Mouse (Mus musculus): Measurements from ENCODE around the gene Mcemp1.

Mcemp1 gene

DNA sequence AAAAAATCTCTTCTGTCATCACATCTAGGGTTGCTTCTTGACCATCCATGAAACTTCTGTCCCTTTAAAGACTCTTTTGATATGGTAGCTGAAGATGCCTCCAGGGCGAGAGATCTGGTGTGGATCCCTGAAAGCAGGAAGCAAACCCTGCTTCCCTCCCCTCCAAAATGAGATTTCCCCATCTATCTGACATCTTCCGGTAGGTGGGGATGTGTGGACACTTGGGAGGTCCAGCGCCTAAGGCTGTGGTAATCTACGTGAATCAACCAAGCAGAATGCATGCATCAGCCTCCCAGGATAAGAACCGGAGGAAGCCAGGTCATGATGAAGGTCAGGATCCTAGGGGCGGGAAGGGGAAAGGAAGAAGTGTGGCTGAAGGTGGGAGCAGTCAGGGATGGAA is at the start of gene Mcemp1:
Mcemp1 (plus strand) TSS at position 248 of the 400 bp plus-strand sequence.
- DNase-seq (ENCODE audit: low spot score): no peak

GRCm38 (mm10) chr8:3621199-3621970 is 44.2 kb upstream of the Mcemp1 start, which contains the start of the genes Xab2 and Pet100:
Xab2 (minus strand) TSS chr8:3621316.
Pet100 (plus strand) TSS chr8:3621548.
- DNase-seq (ENCODE audit: low spot score): peak; percentile 99

DNA sequence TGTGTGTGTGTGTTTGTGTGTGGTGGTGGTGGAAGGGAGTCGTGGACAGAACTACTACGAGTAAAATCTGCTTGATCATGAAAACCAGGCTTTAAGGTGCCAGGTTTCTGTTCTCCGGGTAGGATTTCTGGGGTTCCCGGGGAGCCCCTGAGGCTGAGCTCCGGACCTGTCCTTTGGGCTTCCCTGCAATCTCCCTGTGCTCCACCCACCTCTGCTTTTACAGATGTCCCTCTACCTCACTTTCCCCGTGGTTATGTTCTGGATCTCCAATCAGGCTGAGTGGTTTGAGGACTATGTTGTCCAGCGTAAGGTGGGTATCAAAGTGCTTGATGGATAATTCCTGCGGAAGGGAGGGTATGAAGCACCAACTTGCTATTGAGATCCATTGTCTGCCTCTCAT is 43.4 kb upstream of the Mcemp1 start:
- no peak for DNase-seq (ENCODE audit: low spot score)

GRCm38 (mm10) chr8:3625445-3625844 is 40.1 kb upstream of the Mcemp1 start, which contains the start of gene Pcp2:
Pcp2 (minus strand) TSS chr8:3625545.
- DNase-seq (ENCODE audit: low spot score): no peak

GRCm38 (mm10) chr8:3626971-3627370 is 38.6 kb upstream of the Mcemp1 start:
- no peak for DNase-seq (ENCODE audit: low spot score)

DNA sequence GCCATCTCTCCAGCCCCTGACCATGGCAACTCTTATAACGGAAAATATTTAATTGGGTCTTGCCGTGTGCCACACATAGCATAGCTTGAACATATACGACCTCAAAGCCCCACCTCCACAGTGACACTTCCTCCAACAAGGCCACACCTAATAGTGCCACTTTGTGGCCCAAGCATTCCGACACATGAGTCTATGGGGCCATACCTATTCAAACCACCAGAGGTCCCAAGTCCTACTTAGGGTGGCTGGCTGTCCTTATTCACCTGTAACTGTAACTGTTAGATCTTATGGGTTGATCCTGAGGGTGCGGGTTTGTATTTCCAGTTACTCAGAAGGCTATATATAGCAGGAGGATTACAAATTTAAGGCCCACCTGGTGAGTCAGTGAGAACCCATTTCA is 37.5 kb upstream of the Mcemp1 start:
- no peak for DNase-seq (ENCODE audit: low spot score)

DNA sequence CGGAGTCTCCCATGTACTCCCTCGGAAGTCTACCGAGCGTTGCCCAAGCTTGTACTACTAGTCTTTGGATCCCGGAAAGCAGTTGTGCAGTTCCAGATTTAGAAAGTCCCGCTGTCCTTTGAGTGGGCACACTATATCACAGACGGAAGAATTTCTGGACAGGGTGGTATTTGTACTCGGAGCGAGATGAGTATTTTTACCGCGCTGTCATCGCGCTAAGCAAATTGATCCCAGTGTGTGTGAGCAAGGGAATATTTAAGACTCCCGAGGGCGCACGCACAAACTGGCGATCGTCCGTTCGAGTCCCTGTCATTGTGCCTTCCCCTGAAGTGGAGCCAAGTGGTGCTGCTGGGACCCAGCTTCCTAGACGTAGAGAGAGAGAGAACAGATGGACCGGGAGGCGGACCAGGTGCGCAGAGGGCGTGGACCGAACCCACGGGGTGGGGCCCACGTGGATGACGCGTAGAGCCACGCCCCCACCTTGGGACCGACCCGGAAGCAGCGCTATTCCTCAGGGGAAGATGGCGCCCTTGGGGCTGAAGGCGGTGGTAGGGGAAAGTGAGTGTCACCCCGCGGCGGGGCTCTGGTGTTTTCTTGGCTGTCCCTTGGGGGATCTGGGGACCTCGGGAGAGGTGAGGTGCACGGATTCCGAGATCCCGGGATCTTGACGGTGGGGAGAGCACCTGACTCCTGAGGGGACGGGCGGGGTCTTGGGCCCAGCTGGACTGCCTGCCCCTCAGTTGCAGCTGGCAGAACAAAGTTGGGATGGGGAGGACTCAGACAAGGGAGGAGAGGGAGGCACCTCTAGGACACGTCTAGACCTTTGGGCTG is 34.7 kb upstream of the Mcemp1 start, which contains the start of gene Stxbp2:
Stxbp2 (plus strand) TSS at position 309 of the 831 bp plus-strand sequence.
- DNase-seq (ENCODE audit: low spot score): peak; percentile 69

- DNase-seq (ENCODE audit: low spot score): no peak
These were observed 34.1 kb upstream of the Mcemp1 start for GRCm38 (mm10) chr8:3631478-3631875.

DNA sequence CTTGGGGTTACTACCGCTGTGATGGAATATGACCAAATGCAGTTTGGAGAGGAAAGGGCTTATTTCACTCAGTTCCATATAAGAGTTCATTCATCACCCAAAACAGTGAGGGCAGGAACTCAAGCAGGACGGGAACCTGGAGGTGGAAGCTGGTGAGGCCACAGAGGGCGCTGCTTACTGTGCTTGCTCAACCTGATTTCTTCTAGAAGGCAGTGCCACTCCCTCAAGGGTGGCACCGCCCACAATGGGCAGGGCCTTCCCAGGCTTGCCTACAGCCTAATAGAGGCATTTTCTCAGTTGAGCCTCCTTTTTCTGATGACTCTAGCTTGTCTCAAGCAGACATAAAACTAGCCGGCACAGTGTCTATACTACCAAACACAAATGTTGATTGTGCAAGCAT is 19.8 kb upstream of the Mcemp1 start:
- peak; percentile 26 for DNase-seq (ENCODE audit: low spot score)

DNA sequence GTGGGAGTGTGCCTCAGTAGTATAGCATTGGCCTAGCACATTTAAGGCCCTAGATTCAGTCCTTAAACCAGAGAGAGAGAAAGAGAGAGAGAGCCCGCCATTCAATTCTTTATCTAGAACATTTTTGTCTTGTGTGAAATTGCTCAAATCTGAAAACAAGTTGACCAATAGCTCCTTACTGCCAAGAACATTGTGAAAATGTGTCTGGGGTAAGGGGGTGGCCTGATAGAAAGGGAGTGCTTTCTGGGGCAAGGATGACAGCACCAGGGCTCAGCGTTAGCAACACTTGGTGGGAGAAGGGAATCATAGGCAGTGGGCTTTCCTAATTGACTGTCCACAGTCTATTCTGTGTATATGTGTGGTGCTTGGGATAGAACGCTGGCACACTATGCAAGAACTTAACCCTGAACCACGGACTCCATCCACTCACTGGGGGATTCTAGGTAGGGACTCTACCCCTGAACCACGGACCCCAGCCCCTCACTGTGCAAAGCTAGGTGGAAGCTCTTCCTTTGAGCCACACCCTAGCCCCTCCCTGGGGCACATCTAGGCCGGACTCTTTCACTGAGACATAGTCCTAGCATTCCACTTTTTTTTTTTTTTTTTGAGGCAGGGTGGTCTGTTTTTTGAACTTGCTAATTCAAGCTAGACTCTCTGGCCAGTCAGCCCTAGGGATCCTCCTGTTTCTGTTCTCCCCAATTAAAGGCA is 18.6 kb upstream of the Mcemp1 start:
- no peak for DNase-seq (ENCODE audit: low spot score)

- DNase-seq (ENCODE audit: low spot score): no peak
These were observed 18.0 kb upstream of the Mcemp1 start for GRCm38 (mm10) chr8:3647561-3647960.

GRCm38 (mm10) chr8:3648268-3648667 is 17.3 kb upstream of the Mcemp1 start:
- DNase-seq (ENCODE audit: low spot score): no peak

DNA sequence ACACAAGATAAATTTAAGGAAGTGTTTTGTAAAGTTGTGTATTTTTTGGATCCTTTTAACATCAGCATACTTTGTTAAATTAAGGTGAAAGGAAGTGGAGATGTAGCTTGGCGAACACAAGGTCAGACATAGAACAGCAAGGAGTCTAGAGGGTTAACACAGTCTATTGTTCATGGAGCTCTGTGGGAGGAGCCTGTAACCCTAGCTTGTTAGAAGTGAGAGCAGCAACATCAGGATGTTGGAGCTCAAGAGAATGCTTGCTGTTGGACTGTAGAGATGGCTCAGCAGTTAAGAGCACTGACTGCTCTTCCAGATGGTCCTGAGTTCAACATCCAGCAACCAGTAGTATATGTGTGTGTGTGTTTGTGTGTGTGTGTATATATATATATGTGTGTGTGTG is 16.6 kb upstream of the Mcemp1 start:
- DNase-seq (ENCODE audit: low spot score): no peak

DNA sequence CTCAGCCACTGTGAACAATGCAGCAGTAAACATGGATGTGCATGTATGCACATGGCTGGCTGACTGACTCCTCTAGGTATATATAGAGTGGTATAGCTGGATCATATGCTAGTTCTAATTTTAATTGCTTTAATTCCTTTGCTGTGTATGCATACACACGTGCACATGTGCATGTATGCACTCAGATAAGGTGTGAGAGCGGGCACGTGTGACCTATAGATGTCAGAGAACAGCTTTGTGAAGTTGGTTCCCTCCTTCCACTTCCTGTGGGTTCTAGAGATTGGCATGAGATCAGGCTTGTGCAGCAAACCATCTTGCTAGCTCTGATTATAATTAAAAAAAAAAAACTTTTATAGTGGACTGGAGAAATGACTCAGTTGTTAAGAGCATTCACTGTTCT is 12.7 kb upstream of the Mcemp1 start:
- no peak for DNase-seq (ENCODE audit: low spot score)

DNA sequence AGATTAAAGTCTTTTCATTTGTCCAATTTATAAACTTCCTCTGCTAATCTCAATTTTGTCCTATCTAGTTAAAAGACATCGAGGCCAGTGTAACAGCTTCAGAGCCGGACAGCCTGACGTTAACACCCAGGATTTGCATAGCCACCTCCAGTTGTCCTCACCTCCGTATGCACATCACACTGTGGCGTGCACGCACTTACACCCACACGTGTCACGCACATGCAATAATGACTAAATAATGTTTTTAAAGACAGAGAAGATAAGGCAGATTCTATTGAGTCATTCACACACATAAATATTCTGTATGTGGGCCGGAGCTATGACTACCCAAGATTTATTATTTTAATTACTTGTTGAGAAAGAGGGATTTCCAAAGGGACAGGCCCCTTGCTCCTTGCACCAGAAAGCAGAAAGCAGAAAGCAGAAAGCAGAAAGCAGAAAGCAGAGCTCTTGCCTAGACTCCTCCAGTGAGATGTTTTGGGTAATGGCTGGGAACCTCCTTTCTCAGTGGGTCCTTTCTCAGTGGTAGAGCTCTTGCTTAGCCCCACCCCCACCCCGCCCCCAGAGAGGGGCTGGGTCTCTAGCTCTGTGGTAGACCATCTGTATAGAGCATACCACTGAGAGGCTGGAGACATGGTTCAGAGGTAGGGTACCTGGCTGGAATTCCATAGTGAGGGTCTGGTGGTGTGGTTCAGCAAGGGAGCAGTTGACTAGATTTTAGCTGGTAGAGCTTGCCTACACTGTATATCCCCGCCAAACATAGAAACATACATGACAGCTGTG is 10.6 kb upstream of the Mcemp1 start:
- no peak for DNase-seq (ENCODE audit: low spot score)

- no peak for DNase-seq (ENCODE audit: low spot score)
These were observed 10.0 kb upstream of the Mcemp1 start, which contains the start of gene Retn for GRCm38 (mm10) chr8:3655526-3655925. Retn (plus strand) TSS chr8:3655770.

DNA sequence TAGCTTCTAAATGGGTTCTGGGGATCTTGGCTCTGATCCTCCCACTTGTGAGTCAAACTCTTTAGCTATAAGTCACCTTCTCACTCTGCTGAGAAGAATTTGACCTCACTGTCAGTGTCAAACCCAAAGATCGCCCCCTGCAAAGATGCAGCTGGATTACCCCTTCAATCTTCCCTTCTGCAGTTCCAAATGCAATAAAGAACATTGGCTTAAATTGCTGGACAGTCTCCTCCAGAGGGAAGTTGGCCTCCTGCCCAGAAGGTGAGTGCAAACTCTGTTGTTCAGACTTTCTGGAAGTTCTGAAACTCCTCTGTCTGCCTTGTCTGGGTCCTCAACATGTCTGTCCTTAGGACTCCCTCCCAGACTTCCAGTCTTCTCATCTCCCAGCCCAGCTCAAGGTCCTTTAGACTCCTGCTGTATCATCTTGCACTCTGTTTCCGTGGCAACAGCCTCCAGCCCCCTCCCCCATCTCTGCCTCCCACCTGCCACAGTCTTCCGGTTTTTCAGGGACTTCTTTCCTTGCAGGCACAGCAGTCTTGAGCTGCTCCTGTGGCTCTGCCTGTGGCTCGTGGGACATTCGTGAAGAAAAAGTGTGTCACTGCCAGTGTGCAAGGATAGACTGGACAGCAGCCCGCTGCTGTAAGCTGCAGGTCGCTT is 8.7 kb upstream of the Mcemp1 start:
- no peak for DNase-seq (ENCODE audit: low spot score)

GRCm38 (mm10) chr8:3660889-3661288 is 4.7 kb upstream of the Mcemp1 start:
- DNase-seq (ENCODE audit: low spot score): no peak

DNA sequence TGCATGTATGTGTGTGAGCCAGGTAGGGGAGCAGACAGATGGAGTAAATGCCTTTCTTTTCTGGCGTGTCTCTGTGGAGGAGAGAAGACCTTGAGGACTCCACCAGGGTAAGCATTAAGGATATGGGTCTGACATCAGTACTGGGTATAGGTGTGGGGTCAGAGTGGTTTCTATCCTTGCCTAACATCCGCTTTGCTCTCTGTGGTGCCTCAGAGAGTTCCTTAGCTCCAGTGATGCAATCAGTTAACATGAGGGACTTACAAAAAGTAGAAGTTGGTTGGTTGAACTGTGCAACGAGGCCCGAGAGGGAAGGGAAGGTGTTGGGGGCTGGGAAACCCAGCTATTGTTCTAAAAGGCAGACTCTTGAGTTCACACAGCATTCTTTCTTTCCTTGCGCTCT is 1.1 kb upstream of the Mcemp1 start:
- no peak for DNase-seq (ENCODE audit: low spot score)

DNA sequence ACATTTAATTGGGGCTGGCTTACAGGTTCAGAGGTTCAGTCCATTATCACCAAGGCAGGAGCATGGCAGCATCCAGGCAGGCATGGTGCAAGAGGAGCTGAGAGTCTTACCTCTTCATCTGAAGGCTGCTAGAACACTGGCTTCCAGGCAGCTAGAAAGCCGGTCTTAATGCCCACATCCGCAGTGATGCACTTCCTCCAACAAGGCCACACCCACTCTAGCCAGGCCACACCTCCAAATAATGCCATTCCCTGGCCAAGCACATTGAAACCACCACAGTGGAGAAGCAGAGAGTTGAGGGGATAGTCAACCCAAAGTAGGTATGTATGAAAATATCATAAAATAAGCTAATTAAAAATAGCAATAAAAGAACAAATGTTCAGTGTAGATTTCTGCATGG is 4.8 kb downstream of the Mcemp1 start:
- no peak for DNase-seq (ENCODE audit: low spot score)

DNA sequence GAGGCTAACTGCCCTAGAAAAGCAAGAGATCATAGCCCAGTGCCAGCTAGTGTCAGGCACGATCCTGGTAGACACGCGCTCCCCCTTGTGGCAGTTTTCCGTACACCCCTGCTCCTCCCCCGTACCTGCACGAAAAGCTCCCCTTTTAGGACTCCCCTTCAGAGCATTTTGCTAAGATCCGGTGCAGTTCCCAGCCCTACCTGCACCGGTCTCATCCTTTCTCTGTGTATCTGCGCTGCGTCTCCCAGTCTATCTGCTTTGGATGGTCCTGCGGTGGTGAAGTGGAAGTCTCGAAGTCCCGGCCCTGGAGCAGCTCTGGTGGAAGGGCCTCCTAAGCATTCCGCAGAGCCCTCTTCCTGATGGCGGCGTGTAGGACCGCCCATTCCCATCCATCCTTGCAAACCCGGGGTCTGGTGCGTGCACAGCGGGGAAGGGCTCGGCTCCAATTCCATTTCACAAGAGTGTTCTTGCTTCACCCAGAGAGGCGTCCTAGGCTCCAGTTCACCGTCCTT is 6.5 kb downstream of the Mcemp1 start, which contains the start of gene Fcor:
Fcor (minus strand) TSS at position 383 of the 512 bp plus-strand sequence.
- DNase-seq (ENCODE audit: low spot score): peak; percentile 93
